Mouse (Mus musculus) kidney, adult 8-10 months (tissue): ENCODE data around the gene Nxph3.

Experiments
- DNase-seq, 2 experiments: peaks; one replicate each; pipeline ENCODE4 v3.0.0; 2022

Nxph3 gene

GRCm38 (mm10) chr11:95514298-95514861 is at the start of gene Nxph3:
TSS of gene Nxph3 (minus strand) at chr11:95514570.
- peak; percentile 58 to 66 for DNase-seq

- DNase-seq: no peak
Measured at GRCm38 (mm10) chr11:95563849-95564248, 49.5 kb upstream of the Nxph3 start.

GRCm38 (mm10) chr11:95560773-95561172 is 46.4 kb upstream of the Nxph3 start:
- DNase-seq: peak; percentile 52 to 67

GRCm38 (mm10) chr11:95559761-95560160 is 45.4 kb upstream of the Nxph3 start:
- no peak for DNase-seq

- DNase-seq: no peak
Measured at GRCm38 (mm10) chr11:95557719-95558118, 43.3 kb upstream of the Nxph3 start.

GRCm38 (mm10) chr11:95557032-95557431 is 42.7 kb upstream of the Nxph3 start:
- no peak for DNase-seq

- no peak for DNase-seq
Measured at GRCm38 (mm10) chr11:95555279-95555678, 40.9 kb upstream of the Nxph3 start.

GRCm38 (mm10) chr11:95550301-95551021 is 36.1 kb upstream of the Nxph3 start:
- no peak for DNase-seq

GRCm38 (mm10) chr11:95546021-95546782 is 31.8 kb upstream of the Nxph3 start:
- DNase-seq: no peak

GRCm38 (mm10) chr11:95544546-95545327 is 30.4 kb upstream of the Nxph3 start:
- no peak for DNase-seq

- DNase-seq: no peak
Measured at GRCm38 (mm10) chr11:95540637-95541385, 26.4 kb upstream of the Nxph3 start.

- peak; percentile 39 to 49 for DNase-seq
Measured at GRCm38 (mm10) chr11:95538378-95539104, 24.2 kb upstream of the Nxph3 start.

GRCm38 (mm10) chr11:95533484-95534160 is 19.3 kb upstream of the Nxph3 start:
- peak; percentile 78 to 86 for DNase-seq

GRCm38 (mm10) chr11:95532353-95533072 is 18.1 kb upstream of the Nxph3 start:
- DNase-seq: no peak

- no peak for DNase-seq
Measured at GRCm38 (mm10) chr11:95528231-95528630, 13.9 kb upstream of the Nxph3 start.

GRCm38 (mm10) chr11:95527307-95527706 is 12.9 kb upstream of the Nxph3 start:
- DNase-seq: no peak

GRCm38 (mm10) chr11:95521563-95521962 is 7.2 kb upstream of the Nxph3 start:
- DNase-seq: peak; percentile 56 to 81

GRCm38 (mm10) chr11:95520456-95521072 is 6.2 kb upstream of the Nxph3 start:
- peak; percentile 75 to 86 for DNase-seq

GRCm38 (mm10) chr11:95519996-95520395 is 5.6 kb upstream of the Nxph3 start:
- DNase-seq: no peak

GRCm38 (mm10) chr11:95519299-95519698 is 4.9 kb upstream of the Nxph3 start:
- DNase-seq: no peak
